Mouse (Mus musculus) limb, embryonic 11.5 days (tissue): ENCODE measurements around the gene Mms19. TPM values are rescaled to one million over a fixed set of nuclear protein-coding genes. Genes with fewer than 3 reads are reported as not detected.
A peak's percentile ranks its signal among the peaks of the same experiment; 100 is the strongest.

Source experiments
- ATAC-seq: fragments of 200-750 bp; cut with Nextera tagmentation; 2 replicates; pipeline ENCODE4 v1.8.0; 2017; ENCODE audit warnings: low read depth; ENCODE audit not compliant: insufficient number of reproducible peaks, low FRiP score, low TSS enrichment
- DNase-seq: peaks from one replicate; pipeline ENCODE4 v3.0.0-alpha.2; 2015; ENCODE audit warnings: low spot score
- H3K27ac ChIP-seq: fragments of 300-500 bp; sonication (generic); replicated peaks from 2 replicates; pipeline ENCODE4 v1.5.1; 2014; ENCODE audit warnings: low read depth, mild to moderate bottlenecking, low read length
- H3K27me3 ChIP-seq: fragments of 300-500 bp; sonication (generic); 2 replicates; pipeline ENCODE4 v1.6.1; 2014; ENCODE audit warnings: mild to moderate bottlenecking, low read length, mixed read lengths; ENCODE audit not compliant: control insufficient read depth, insufficient read depth
- H3K36me3 ChIP-seq: fragments of 300-500 bp; sonication (generic); 2 replicates; pipeline ENCODE4 v1.6.1; 2014; ENCODE audit warnings: mild to moderate bottlenecking, low read length, moderate library complexity, mixed read lengths; ENCODE audit not compliant: control insufficient read depth, insufficient read depth
- H3K4me1 ChIP-seq: fragments of 300-500 bp; sonication (generic); 2 replicates; pipeline ENCODE4 v1.6.1; 2014; ENCODE audit warnings: low read length, mixed read lengths; ENCODE audit not compliant: control insufficient read depth, insufficient read depth
- H3K4me2 ChIP-seq: fragments of 300-500 bp; sonication (generic); 2 replicates; pipeline ENCODE4 v1.6.1; 2014; ENCODE audit warnings: low read depth, mild to moderate bottlenecking, moderate library complexity; ENCODE audit not compliant: severe bottlenecking
- H3K4me3 ChIP-seq: fragments of 300-500 bp; sonication (generic); 2 replicates; pipeline ENCODE4 v1.5.1; 2014; ENCODE audit warnings: low read depth, low read length
- H3K9ac ChIP-seq: fragments of 300-500 bp; sonication (generic); 2 replicates; pipeline ENCODE4 v1.6.1; 2014; ENCODE audit warnings: mild to moderate bottlenecking, low read length
- H3K9me3 ChIP-seq: fragments of 300-500 bp; sonication (generic); 2 replicates; pipeline ENCODE4 v1.6.1; 2016; ENCODE audit warnings: low read length; ENCODE audit not compliant: control insufficient read depth
- WGBS: fragments of 180-500 bp; shearing (Covaris S2); extraction: QIAGEN DNeasy Blood & Tissue Kit; methylation state at CpG from one replicate; pipeline ENCODE4 v1.1.7; 2014; 5-methylcytosine and 5-hydroxymethylcytosine counted together
- polyA plus RNA-seq: library from polyadenylated mRNA; unstranded; fragments of >200 nt; fragmentation: Nextera tagmentation; extraction: Ambion mirVana; gene quantifications from 2 replicates; pipeline ENCODE4 v1.2.1, GENCODE M21; 2014

Mms19 gene
- polyA plus RNA-seq, 1 experiment from 2014 or later: 40.1 TPM

GRCm38 (mm10) chr19:41935921-41936320 is 45.0 kb downstream of the Mms19 start:
- H3K4me2 ChIP-seq: no peak overlapping the region
- H3K27ac ChIP-seq: no peak overlapping the region
- peaks cover 13% of the 10 kb centered on the region for H3K36me3 ChIP-seq
- H3K9me3 ChIP-seq: no peaks in the 10 kb centered on the region
- ATAC-seq: no peak
- peaks cover 5% of the 10 kb centered on the region for H3K4me1 ChIP-seq
- 96% methylated on average over 1 of the region's 1 CpGs for WGBS
- DNase-seq: no peak
- no peaks in the 10 kb centered on the region for H3K27me3 ChIP-seq
- H3K9ac ChIP-seq: no peak overlapping the region
- no peak overlapping the region for H3K4me3 ChIP-seq

- H3K9ac ChIP-seq: peak overlapping the region; percentile 85
- no peaks in the 10 kb centered on the region for H3K9me3 ChIP-seq
- H3K4me1 ChIP-seq: peaks cover 5% of the 10 kb centered on the region
- ATAC-seq (no peak), DNase-seq (no peak)
- no peaks in the 10 kb centered on the region for H3K27me3 ChIP-seq
- H3K27ac ChIP-seq: no peak overlapping the region
- H3K4me2 ChIP-seq: peak overlapping the region; percentile 77
- WGBS: 22% methylated on average over 6 of the region's 6 CpGs
- peak overlapping the region; percentile 96 for H3K4me3 ChIP-seq
- H3K36me3 ChIP-seq: peaks cover 9% of the 10 kb centered on the region
These were observed 46.8 kb downstream of the Mms19 start for GRCm38 (mm10) chr19:41934124-41934523.

GRCm38 (mm10) chr19:41933179-41934086 is 47.5 kb downstream of the Mms19 start, which contains the start of the genes Exosc1 and Zdhhc16:
Gene Exosc1 (minus strand): TSS chr19:41933423.
Gene Zdhhc16 (plus strand): TSS chr19:41933480.
- peak; percentile 100 for ATAC-seq
- peak within 1 kb of the TSS; percentile 85 for H3K9ac ChIP-seq
- H3K27ac ChIP-seq: no peak within 1 kb of the TSS
- H3K4me3 ChIP-seq: peak within 1 kb of the TSS; percentile 96
- peaks cover 5% of the 10 kb centered on the region for H3K4me1 ChIP-seq
- peaks cover 9% of the 10 kb centered on the region for H3K36me3 ChIP-seq
- H3K27me3 ChIP-seq: no peaks in the 10 kb centered on the region
- H3K9me3 ChIP-seq: no peaks in the 10 kb centered on the region
- peak within 1 kb of the TSS; percentile 77 for H3K4me2 ChIP-seq
- peak; percentile 98 for DNase-seq
- WGBS: under 1% methylated on average over 47 of the region's 47 CpGs

- Histone ChIP-seq H3K27me3 (no peaks in the 10 kb centered on the region), H3K4me2 (peak overlapping the region; percentile 77), H3K4me3 (peak overlapping the region; percentile 96), H3K36me3 (peaks cover 3% of the 10 kb centered on the region), H3K27ac (no peak overlapping the region), H3K4me1 (peaks cover 5% of the 10 kb centered on the region), H3K9me3 (no peaks in the 10 kb centered on the region), H3K9ac (peak overlapping the region; percentile 76)
- WGBS: under 1% methylated on average over 28 of the region's 28 CpGs
- ATAC-seq (no peak), DNase-seq (no peak)
These were observed 48.3 kb downstream of the Mms19 start for GRCm38 (mm10) chr19:41932686-41933085.

GRCm38 (mm10) chr19:41920412-41921067 is 60.4 kb downstream of the Mms19 start:
- Histone ChIP-seq H3K9ac (no peak overlapping the region), H3K27me3 (no peaks in the 10 kb centered on the region), H3K9me3 (no peaks in the 10 kb centered on the region), H3K4me1 (no peaks in the 10 kb centered on the region), H3K4me2 (no peak overlapping the region), H3K27ac (no peak overlapping the region), H3K36me3 (peaks cover 25% of the 10 kb centered on the region), H3K4me3 (no peak overlapping the region)
- ATAC-seq (no peak), DNase-seq (no peak)
- 74% methylated on average over 5 of the region's 5 CpGs for WGBS

GRCm38 (mm10) chr19:41919471-41919870 is 61.5 kb downstream of the Mms19 start:
- peaks cover 21% of the 10 kb centered on the region for H3K36me3 ChIP-seq
- 89% methylated on average over 4 of the region's 4 CpGs for WGBS
- no peak for ATAC-seq

GRCm38 (mm10) chr19:41916853-41917252 is 64.1 kb downstream of the Mms19 start:
- DNase-seq (no peak), ATAC-seq (no peak)
- H3K9ac ChIP-seq: no peak overlapping the region
- no peak overlapping the region for H3K4me3 ChIP-seq
- H3K27me3 ChIP-seq: no peaks in the 10 kb centered on the region
- H3K4me2 ChIP-seq: no peak overlapping the region
- H3K36me3 ChIP-seq: peaks cover 18% of the 10 kb centered on the region
- no peaks in the 10 kb centered on the region for H3K9me3 ChIP-seq
- no peak overlapping the region for H3K27ac ChIP-seq
- 88% methylated on average over 4 of the region's 4 CpGs for WGBS
- peaks cover 10% of the 10 kb centered on the region for H3K4me1 ChIP-seq

More at GRCm38 (mm10) chr19:41919471-41919870, 61.5 kb downstream of the Mms19 start:
- DNase-seq: no peak
- no peaks in the 10 kb centered on the region for H3K4me1 ChIP-seq
- no peak overlapping the region for H3K4me2 ChIP-seq
- H3K9ac ChIP-seq: no peak overlapping the region
- H3K4me3 ChIP-seq: no peak overlapping the region
- no peaks in the 10 kb centered on the region for H3K27me3 ChIP-seq
- H3K9me3 ChIP-seq: no peaks in the 10 kb centered on the region
- no peak overlapping the region for H3K27ac ChIP-seq

GRCm38 (mm10) chr19:41915294-41915693 is 65.7 kb downstream of the Mms19 start:
- ATAC-seq (no peak), DNase-seq (no peak)
- Histone ChIP-seq H3K36me3 (peaks cover 18% of the 10 kb centered on the region), H3K4me3 (no peak overlapping the region), H3K4me1 (peaks cover 10% of the 10 kb centered on the region), H3K9ac (no peak overlapping the region), H3K27me3 (no peaks in the 10 kb centered on the region), H3K9me3 (no peaks in the 10 kb centered on the region), H3K27ac (no peak overlapping the region), H3K4me2 (no peak overlapping the region)
- 87% methylated on average over 3 of the region's 3 CpGs for WGBS
